Mouse (Mus musculus): ENCODE data around the gene Ces3b. TPM values are rescaled to one million over a fixed set of nuclear protein-coding genes. Genes with fewer than 3 reads are reported as not detected.
"Not testable (repeated sequence)": the region's sequence is repeated elsewhere in the genome, so short reads cannot be mapped to it uniquely, and the experiment has no call there.

Ces3b gene
- total and polyA plus RNA-seq, 3 experiments, result not detected

- Histone ChIP-seq H3K4me1 (ENCODE audit: control insufficient read depth, insufficient read depth, low read length) (no peaks in the 10 kb centered on the region), H3K79me2 (replicated peaks; ENCODE audit: control insufficient read depth, insufficient read depth, low read length) (no peaks in the 10 kb centered on the region), H3K36me3 (ENCODE audit: control insufficient read depth, insufficient read depth, low read length) (no peaks in the 10 kb centered on the region), H3K4me3 (no peak overlapping the region), H3K9ac (ENCODE audit: low read depth, low read length) (no peak overlapping the region), H3K27me3 (ENCODE audit: control insufficient read depth, insufficient read depth, low read length) (no peaks in the 10 kb centered on the region), H3K27ac (no peak overlapping the region)
- peak in 1 of 2 experiments; percentile 10 for DNase-seq
- intact Hi-C loops (cut with DNase I), result loop anchor here (5.0 kb wide), 1 partner anchor 151 kb away; no protein-coding TSS in a partner anchor
- 0% methylated on average over 1 of the region's 1 CpGs for WGBS
- TF ChIP-seq CTCF (IDR thresholded peaks at IDR 0.05) (peak; percentile 58), EP300 (IDR thresholded peaks at IDR 0.05; ENCODE audit: insufficient read depth, low read depth, low read length) (no peak)
These were observed 16.8 kb upstream of the Ces3b start for GRCm38 (mm10) chr8:105066761-105067160.

- not testable (repeated sequence) for H3K79me2 ChIP-seq (replicated peaks; ENCODE audit: control insufficient read depth, insufficient read depth, low read length); DNase-seq; H3K36me3 ChIP-seq (ENCODE audit: control insufficient read depth, insufficient read depth, low read length); H3K4me1 ChIP-seq (ENCODE audit: control insufficient read depth, insufficient read depth, low read length); H3K27ac ChIP-seq; H3K4me3 ChIP-seq; H3K9ac ChIP-seq (ENCODE audit: low read depth, low read length); H3K27me3 ChIP-seq (ENCODE audit: control insufficient read depth, insufficient read depth, low read length)
- intact Hi-C loops (cut with DNase I), result loop anchor here (5.0 kb wide), 1 partner anchor 149 kb away; no protein-coding TSS in a partner anchor
- WGBS, result 69% methylated on average over 7 of the region's 7 CpGs
These were observed 15.6 kb upstream of the Ces3b start for GRCm38 (mm10) chr8:105067905-105068304.

GRCm38 (mm10) chr8:105068971-105069370 lies 14.6 kb upstream of the Ces3b start:
- no peak overlapping the region for H3K9ac ChIP-seq (ENCODE audit: low read depth, low read length)
- no peaks in the 10 kb centered on the region for H3K36me3 ChIP-seq (ENCODE audit: control insufficient read depth, insufficient read depth, low read length)
- no peaks in the 10 kb centered on the region for H3K27me3 ChIP-seq (ENCODE audit: control insufficient read depth, insufficient read depth, low read length)
- H3K79me2 ChIP-seq (replicated peaks; ENCODE audit: control insufficient read depth, insufficient read depth, low read length), result no peaks in the 10 kb centered on the region
- no peak overlapping the region for H3K4me3 ChIP-seq
- no peaks in the 10 kb centered on the region for H3K4me1 ChIP-seq (ENCODE audit: control insufficient read depth, insufficient read depth, low read length)
- intact Hi-C loops (cut with DNase I), result loop anchor here (5.0 kb wide), 1 partner anchor 148 kb away; no protein-coding TSS in a partner anchor
- no peak overlapping the region for H3K27ac ChIP-seq
- no peak for TF ChIP-seq POLR2A (IDR thresholded peaks at IDR 0.05; ENCODE audit: insufficient read depth, low read depth, low read length)
- TF ChIP-seq CTCF (IDR thresholded peaks at IDR 0.05), result no peak
- TF ChIP-seq EP300 (IDR thresholded peaks at IDR 0.05; ENCODE audit: insufficient read depth, low read depth, low read length), result no peak
- no peak for DNase-seq

- Histone ChIP-seq H3K36me3 (ENCODE audit: control insufficient read depth, insufficient read depth, low read length) (no peaks in the 10 kb centered on the region), H3K4me3 (no peak overlapping the region), H3K79me2 (replicated peaks; ENCODE audit: control insufficient read depth, insufficient read depth, low read length) (no peaks in the 10 kb centered on the region), H3K27ac (no peak overlapping the region), H3K27me3 (ENCODE audit: control insufficient read depth, insufficient read depth, low read length) (no peaks in the 10 kb centered on the region), H3K9ac (ENCODE audit: low read depth, low read length) (no peak overlapping the region), H3K4me1 (ENCODE audit: control insufficient read depth, insufficient read depth, low read length) (no peaks in the 10 kb centered on the region)
- no peak for TF ChIP-seq POLR2A (IDR thresholded peaks at IDR 0.05; ENCODE audit: insufficient read depth, low read depth, low read length)
- TF ChIP-seq CTCF (IDR thresholded peaks at IDR 0.05), result no peak
- no peak for TF ChIP-seq EP300 (IDR thresholded peaks at IDR 0.05; ENCODE audit: insufficient read depth, low read depth, low read length)
- intact Hi-C loops (cut with DNase I), result no loop called here
- 96% methylated on average over 4 of the region's 4 CpGs for WGBS
- DNase-seq, result no peak
These were observed 7.0 kb upstream of the Ces3b start for GRCm38 (mm10) chr8:105076601-105077000.

GRCm38 (mm10) chr8:105077071-105077470 lies 6.5 kb upstream of the Ces3b start:
- intact Hi-C loops (cut with DNase I), result no loop called here
- no peaks in the 10 kb centered on the region for H3K4me1 ChIP-seq (ENCODE audit: control insufficient read depth, insufficient read depth, low read length)

GRCm38 (mm10) chr8:105078591-105078990 lies 5.0 kb upstream of the Ces3b start:
- Histone ChIP-seq H3K27ac (no peak overlapping the region), H3K9ac (ENCODE audit: low read depth, low read length) (no peak overlapping the region), H3K79me2 (replicated peaks; ENCODE audit: control insufficient read depth, insufficient read depth, low read length) (no peaks in the 10 kb centered on the region), H3K4me3 (no peak overlapping the region), H3K36me3 (ENCODE audit: control insufficient read depth, insufficient read depth, low read length) (no peaks in the 10 kb centered on the region), H3K27me3 (ENCODE audit: control insufficient read depth, insufficient read depth, low read length) (no peaks in the 10 kb centered on the region), H3K4me1 (ENCODE audit: control insufficient read depth, insufficient read depth, low read length) (no peaks in the 10 kb centered on the region)
- 77% methylated on average over 5 of the region's 5 CpGs for WGBS
- no peak for DNase-seq
- intact Hi-C loops (cut with DNase I), result no loop called here
- TF ChIP-seq EP300 (IDR thresholded peaks at IDR 0.05; ENCODE audit: insufficient read depth, low read depth, low read length), result no peak
- TF ChIP-seq CTCF (IDR thresholded peaks at IDR 0.05), result no peak
- no peak for TF ChIP-seq POLR2A (IDR thresholded peaks at IDR 0.05; ENCODE audit: insufficient read depth, low read depth, low read length)

More at GRCm38 (mm10) chr8:105077071-105077470, 6.5 kb upstream of the Ces3b start:
- Histone ChIP-seq H3K27ac (no peak overlapping the region), H3K27me3 (ENCODE audit: control insufficient read depth, insufficient read depth, low read length) (no peaks in the 10 kb centered on the region), H3K9ac (ENCODE audit: low read depth, low read length) (no peak overlapping the region), H3K36me3 (ENCODE audit: control insufficient read depth, insufficient read depth, low read length) (no peaks in the 10 kb centered on the region), H3K4me3 (no peak overlapping the region), H3K79me2 (replicated peaks; ENCODE audit: control insufficient read depth, insufficient read depth, low read length) (no peaks in the 10 kb centered on the region)
- WGBS, result 59% methylated on average over 6 of the region's 6 CpGs
- DNase-seq, result no peak
- TF ChIP-seq POLR2A (IDR thresholded peaks at IDR 0.05; ENCODE audit: insufficient read depth, low read depth, low read length) (no peak), EP300 (IDR thresholded peaks at IDR 0.05; ENCODE audit: insufficient read depth, low read depth, low read length) (no peak), CTCF (IDR thresholded peaks at IDR 0.05) (no peak)

All from heart, adult 2 months (tissue).